ENCODE assay signal across 8 mouse cellular contexts in the genomic region with DNA sequence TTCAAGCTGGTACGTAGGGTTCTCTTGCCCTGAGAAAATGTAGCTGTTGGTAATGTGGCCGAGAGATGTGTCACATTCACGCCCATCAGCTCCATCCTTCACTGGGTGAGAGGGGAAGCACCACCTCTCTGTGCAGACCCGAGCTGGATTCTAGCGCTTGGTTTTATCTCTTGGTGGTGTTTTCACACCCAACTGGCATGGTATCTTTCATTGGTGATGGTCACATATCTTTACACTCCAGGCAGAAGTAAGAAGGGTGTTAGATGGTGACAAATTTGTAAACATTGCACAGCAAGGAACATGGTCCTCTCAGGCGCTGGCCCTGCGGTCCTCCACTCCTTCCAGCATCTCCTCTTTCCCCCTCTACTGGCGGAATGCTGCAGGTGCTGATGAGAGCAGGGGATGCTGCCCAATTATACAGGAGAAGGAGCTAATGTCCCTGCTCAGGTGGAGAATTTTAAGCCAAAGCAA. TPM values are rescaled to one million over a fixed set of nuclear protein-coding genes. Genes with fewer than 3 reads are reported as not detected.
DNase-seq lines count a peak whose midpoint lies in the region; ATAC-seq and TF ChIP-seq lines count a peak whose summit lies in the region.

No protein-coding gene starts in this region.

- 0 out of 2 replicates have a peak, but pooled peaks have one; percentile 17 for TF ChIP-seq EP300 in heart, adult 2 months (IDR thresholded peaks at IDR 0.05; ENCODE audit: insufficient read depth, low read depth, low read length)
- TF ChIP-seq EP300 in CH12.LX (IDR thresholded peaks at IDR 0.05; ENCODE audit: low read length): no peak

- no peaks in the 10 kb centered on the region for H3K79me2 ChIP-seq in heart, adult 2 months (replicated peaks; ENCODE audit: control insufficient read depth, insufficient read depth, low read length)
- no peaks in the 10 kb centered on the region for H3K79me2 ChIP-seq in CH12.LX (replicated peaks; ENCODE audit: control insufficient read depth, extremely low read depth, insufficient read depth, poor library complexity, severe bottlenecking)

- no peak overlapping the region for H3K4me2 ChIP-seq in CH12.LX (ENCODE audit: insufficient read depth, low read depth, poor library complexity, severe bottlenecking)
- no peak overlapping the region for H3K4me2 ChIP-seq in hindbrain, embryonic 14.5 days (replicated peaks)

- peak in 1 of 2 experiments; percentile 36 for DNase-seq in heart, adult 2 months
- DNase-seq in heart, adult 18-20 months: no peak
- DNase-seq in CH12.LX (ENCODE audit: extremely low read depth): peak; percentile 34
- peak; percentile 33 for DNase-seq in c-Kit-negative CD71-positive TER-119-positive erythroid progenitor cells, embryonic 14.5 days (ENCODE audit: low read depth, low spot score)
- no peak for DNase-seq in hindbrain, embryonic 14.5 days (ENCODE audit: low spot score)
- peak; percentile 41 for DNase-seq in mesoderm, embryonic 11.5 days (ENCODE audit: low read depth, low spot score)
- no peak for DNase-seq in gastrocnemius, postnatal 4 days (ENCODE audit: low spot score in 2 of 2)
- no peak for DNase-seq in layer of hippocampus, adult 11-12 months (ENCODE audit: low spot score)

- 0 out of 2 replicates have a peak, but pooled peaks have one; percentile 59 for ATAC-seq in hindbrain, embryonic 14.5 days (ENCODE audit: low FRiP score)

- H3K27me3 ChIP-seq in heart, adult 2 months (ENCODE audit: control insufficient read depth, insufficient read depth, low read length): no peaks in the 10 kb centered on the region
- H3K27me3 ChIP-seq in CH12.LX (replicated peaks): no peaks in the 10 kb centered on the region
- no peaks in the 10 kb centered on the region for H3K27me3 ChIP-seq in hindbrain, embryonic 14.5 days (ENCODE audit: control insufficient read depth, insufficient read depth, low read length)

- no peak overlapping the region for H3K9ac ChIP-seq in heart, adult 2 months (ENCODE audit: low read depth, low read length)
- no peak overlapping the region for H3K9ac ChIP-seq in CH12.LX (ENCODE audit: insufficient read depth, low read depth)
- no peak overlapping the region for H3K9ac ChIP-seq in hindbrain, embryonic 14.5 days

- H3K4me1 ChIP-seq in heart, adult 2 months (ENCODE audit: control insufficient read depth, insufficient read depth, low read length): peaks cover 16% of the 10 kb centered on the region
- H3K4me1 ChIP-seq in CH12.LX (ENCODE audit: control insufficient read depth in 1 of 2, insufficient read depth in 2 of 2): peaks cover 0 to 44% of the 10 kb centered on the region in 2 experiments; a peak in 2 of 4 replicates
- H3K4me1 ChIP-seq in hindbrain, embryonic 14.5 days (replicated peaks; ENCODE audit: control insufficient read depth, insufficient read depth, low read length): no peaks in the 10 kb centered on the region; the same call in 1 of the 2 replicates

- TF ChIP-seq POLR2A in heart, adult 2 months (IDR thresholded peaks at IDR 0.05; ENCODE audit: insufficient read depth, low read depth, low read length): no peak
- no peak for TF ChIP-seq POLR2A in CH12.LX (IDR thresholded peaks at IDR 0.05; ENCODE audit: low read depth, low read length)

- intact Hi-C loops in heart, adult 2 months (cut with DNase I): no loop called here

- 58% methylated on average over 8 of the region's 8 CpGs for WGBS in heart, adult 2 months
- 79% methylated on average over 8 of the region's 8 CpGs for WGBS in hindbrain, embryonic 14.5 days

- dilution Hi-C loops in CH12.LX (cut with MboI; ENCODE audit: extremely low pct_ligation_motif_present, extremely low pct_unique_long_range_greater_than_20kb, low sequenced_read_pairs): no loop called here

- TF ChIP-seq RAD21 in CH12.LX (IDR thresholded peaks at IDR 0.05; ENCODE audit: low read depth, low read length): peak; percentile 31

- H3K9me3 ChIP-seq in CH12.LX (replicated peaks; ENCODE audit: low read length): no peaks in the 10 kb centered on the region
- H3K9me3 ChIP-seq in hindbrain, embryonic 14.5 days (ENCODE audit: control insufficient read depth, low read length): no peaks in the 10 kb centered on the region

- in situ Hi-C loops in CH12.LX (cut with MboI; ENCODE audit: low pct_ligation_motif_present, low pct_unique_long_range_greater_than_20kb, low sequenced_read_pairs): no loop called here

- H3K4me3 ChIP-seq in heart, adult 2 months: no peak overlapping the region
- no peak overlapping the region for H3K4me3 ChIP-seq in CH12.LX (replicated peaks in 1 of 3; ENCODE audit: low read depth in 2 of 3, low read length in 2 of 3, poor library complexity in 1 of 3)
- H3K4me3 ChIP-seq in hindbrain, embryonic 14.5 days (replicated peaks; ENCODE audit: low read length): no peak overlapping the region

- peak; percentile 72 for TF ChIP-seq CTCF in heart, adult 2 months (IDR thresholded peaks at IDR 0.05)
- TF ChIP-seq CTCF in CH12.LX (conservative IDR thresholded peaks at IDR 0.05 in 1 of 2, IDR thresholded peaks at IDR 0.05 in 1 of 2; ENCODE audit: low read depth in 2 of 2, low read length in 2 of 2): peak; percentile 20 to 53; a peak in 3 of 4 replicates

- peaks cover 13% of the 10 kb centered on the region; the same call in 1 of the 2 replicates for H3K36me3 ChIP-seq in heart, adult 2 months (ENCODE audit: control insufficient read depth, insufficient read depth, low read length)
- H3K36me3 ChIP-seq in CH12.LX (replicated peaks in 1 of 2; ENCODE audit: control insufficient read depth in 1 of 2, insufficient read depth in 1 of 2, low read length in 1 of 2): peaks cover 2 to 18% of the 10 kb centered on the region in 2 experiments
- peaks cover 24% of the 10 kb centered on the region for H3K36me3 ChIP-seq in hindbrain, embryonic 14.5 days (replicated peaks; ENCODE audit: control insufficient read depth, insufficient read depth)

- H3K27ac ChIP-seq in heart, adult 2 months: peak overlapping the region; percentile 74
- no peak overlapping the region for H3K27ac ChIP-seq in CH12.LX (ENCODE audit: insufficient read depth, low read depth)
- no peak overlapping the region for H3K27ac ChIP-seq in hindbrain, embryonic 14.5 days

TF ChIP-seq in CH12.LX, 34 proteins besides CTCF, POLR2A, EP300 and RAD21:
- no peak for TF ChIP-seq SIN3A (IDR thresholded peaks at IDR 0.05; ENCODE audit: low read length)
- peak; percentile 32 for TF ChIP-seq SMC3 (IDR thresholded peaks at IDR 0.05; ENCODE audit: low read depth, low read length)

RNA-seq across cellular contexts. Expression of a gene that starts 44.7 kb away (rescaled TPM):
- total RNA-seq in heart, adult 2 months (2021): 10 to 100 TPM; 71.6 to 90.9 TPM
- 53.8 and 99.2 TPM in 2 replicates for polyA plus RNA-seq in heart, adult 2 months (2012; rRNA removed)
- 10 to 100 TPM; 54.1 to 56.9 TPM for total RNA-seq in heart, adult 18-20 months (2021)
- total RNA-seq in CH12.LX (2012; rRNA removed): 0.04 TPM in 1 of 2 replicates, not detected in the other
- total RNA-seq in CH12.LX (2014; rRNA removed): not detected in 2 replicates
- not detected in 2 replicates for polyA plus RNA-seq in CH12.LX (2012; ENCODE audit: insufficient read length, low read depth)
- polyA plus RNA-seq in hindbrain, embryonic 14.5 days (2014; fragmentation: Nextera tagmentation; extraction: Ambion mirVana): 8.7 and 9.8 TPM in 2 replicates
- total RNA-seq in gastrocnemius, postnatal 4 days (2021): 10 to 100 TPM; 19.8 to 25.6 TPM

Comparison
In these comparisons a context has a peak if more than half of its experiments do, and no peak if none do; other contexts are left out.
1. DNase-seq: peak in CH12.LX (single experiment), c-Kit-negative CD71-positive TER-119-positive erythroid progenitor cells, embryonic 14.5 days (single experiment) and mesoderm, embryonic 11.5 days (single experiment); none in heart, adult 18-20 months (0 of 2), hindbrain, embryonic 14.5 days (single experiment), gastrocnemius, postnatal 4 days (0 of 2) and layer of hippocampus, adult 11-12 months (single experiment).
2. RNA of a gene that starts 44.7 kb away (total RNA-seq): 71.6 to 90.9 TPM in heart, adult 2 months, 54.1 to 56.9 TPM in heart, adult 18-20 months and 19.8 to 25.6 TPM in gastrocnemius, postnatal 4 days; 0.04 TPM in CH12.LX; every median in the first group is over 10 times any median in the second.